Mouse (Mus musculus) embryonic facial prominence, embryonic 14.5 days (tissue): Measurements from ENCODE around the gene Rbpj. TPM values are rescaled to one million over a fixed set of nuclear protein-coding genes. Genes with fewer than 3 reads are reported as not detected.
A peak's percentile ranks its signal among the peaks of the same experiment; 100 is the strongest.
"Not testable (repeated sequence)": the region's sequence is repeated elsewhere in the genome, so short reads cannot be mapped to it uniquely, and the experiment has no call there.

ENCODE experiments used
- ATAC-seq: fragments of 200-750 bp; cut with Nextera tagmentation; 2 replicates; pipeline ENCODE4 v1.8.0; 2017; ENCODE audit warnings: low read depth, moderate number of reproducible peaks, moderate TSS enrichment
- DNase-seq: peaks from one replicate; pipeline ENCODE4 v3.0.0-alpha.2; 2015; ENCODE audit warnings: low spot score
- H3K27ac ChIP-seq: fragments of 300-500 bp; sonication (generic); replicated peaks from 2 replicates; pipeline ENCODE4 v1.5.1; 2014; ENCODE audit warnings: low read depth, mild to moderate bottlenecking, low read length, moderate library complexity
- H3K27me3 ChIP-seq: fragments of 300-500 bp; sonication (generic); replicated peaks from 2 replicates; pipeline ENCODE4 v1.6.1; 2014; ENCODE audit warnings: low read length; ENCODE audit not compliant: control insufficient read depth, insufficient read depth
- H3K36me3 ChIP-seq: fragments of 300-500 bp; sonication (generic); 2 replicates; pipeline ENCODE4 v1.6.1; 2014; ENCODE audit warnings: low read length, mixed read lengths; ENCODE audit not compliant: control insufficient read depth, insufficient read depth
- H3K4me1 ChIP-seq: fragments of 300-500 bp; sonication (generic); 2 replicates; pipeline ENCODE4 v1.6.1; 2014; ENCODE audit warnings: antibody characterized with exemption, low read length; ENCODE audit not compliant: control insufficient read depth, insufficient read depth
- H3K4me2 ChIP-seq: fragments of 300-500 bp; sonication (generic); 2 replicates; pipeline ENCODE4 v1.6.1; 2014; ENCODE audit warnings: low read depth, mild to moderate bottlenecking, low read length, moderate library complexity, mixed read lengths
- H3K4me3 ChIP-seq: fragments of 300-500 bp; sonication (generic); 2 replicates; pipeline ENCODE4 v1.5.1; 2014; ENCODE audit warnings: low read depth, mild to moderate bottlenecking, low read length
- H3K9ac ChIP-seq: fragments of 300-500 bp; sonication (generic); 2 replicates; pipeline ENCODE4 v1.6.1; 2014; ENCODE audit warnings: low read depth, mild to moderate bottlenecking, low read length, moderate library complexity, mixed read lengths
- H3K9me3 ChIP-seq: fragments of 300-500 bp; sonication (generic); 2 replicates; pipeline ENCODE4 v1.6.1; 2016; ENCODE audit warnings: low read length; ENCODE audit not compliant: control insufficient read depth
- WGBS: fragments of 180-500 bp; shearing (Covaris S2); extraction: QIAGEN DNeasy Blood & Tissue Kit; methylation state at CpG from one replicate; pipeline ENCODE4 v1.1.7; 2014; 5-methylcytosine and 5-hydroxymethylcytosine counted together
- polyA plus RNA-seq: library from polyadenylated mRNA; unstranded; fragments of >200 nt; fragmentation: Nextera tagmentation; extraction: Ambion mirVana; gene quantifications from 2 replicates; pipeline ENCODE4 v1.2.1, GENCODE M21; 2014

Gene Rbpj
- polyA plus RNA-seq, 1 experiment from 2014 or later: 48.1 TPM

GRCm38 (mm10) chr5:53672352-53672751 lies 206.4 kb downstream of the Rbpj start:
- Histone ChIP-seq H3K9me3 (no peaks in the 10 kb centered on the region), H3K9ac (no peak overlapping the region), H3K4me1 (no peaks in the 10 kb centered on the region), H3K4me2 (no peak overlapping the region), H3K36me3 (no peaks in the 10 kb centered on the region), H3K4me3 (no peak overlapping the region), H3K27ac (no peak overlapping the region), H3K27me3 (no peaks in the 10 kb centered on the region)
- DNase-seq (peak; percentile 72), ATAC-seq (no peak)
- 21% methylated on average over 5 of the region's 5 CpGs for WGBS

GRCm38 (mm10) chr5:53673493-53674150 lies 207.7 kb downstream of the Rbpj start:
- not testable (repeated sequence) for DNase-seq, H3K9me3 ChIP-seq, H3K27me3 ChIP-seq, H3K4me1 ChIP-seq, ATAC-seq, H3K4me2 ChIP-seq, H3K4me3 ChIP-seq, H3K36me3 ChIP-seq, H3K27ac ChIP-seq, H3K9ac ChIP-seq
- 90% methylated on average over 5 of the region's 6 CpGs for WGBS

- H3K4me3 ChIP-seq: no peak overlapping the region
- no peaks in the 10 kb centered on the region for H3K27me3 ChIP-seq
- no peaks in the 10 kb centered on the region for H3K9me3 ChIP-seq
- H3K4me1 ChIP-seq: no peaks in the 10 kb centered on the region
- no peak overlapping the region for H3K9ac ChIP-seq
- H3K36me3 ChIP-seq: no peaks in the 10 kb centered on the region
- H3K4me2 ChIP-seq: no peak overlapping the region
- no peak overlapping the region for H3K27ac ChIP-seq
- no peak for DNase-seq
- no peak for ATAC-seq
- 90% methylated on average over 8 of the region's 8 CpGs for WGBS
These were observed 210.7 kb downstream of the Rbpj start for GRCm38 (mm10) chr5:53676671-53677070.

GRCm38 (mm10) chr5:53678036-53678767 lies 212.2 kb downstream of the Rbpj start:
- Histone ChIP-seq H3K9me3 (no peaks in the 10 kb centered on the region), H3K4me3 (no peak overlapping the region), H3K4me1 (no peaks in the 10 kb centered on the region), H3K4me2 (no peak overlapping the region), H3K36me3 (no peaks in the 10 kb centered on the region), H3K27me3 (no peaks in the 10 kb centered on the region), H3K27ac (no peak overlapping the region), H3K9ac (no peak overlapping the region)
- 53% methylated on average over 13 of the region's 13 CpGs for WGBS
- DNase-seq (no peak), ATAC-seq (no peak)

- no peaks in the 10 kb centered on the region for H3K9me3 ChIP-seq
- H3K36me3 ChIP-seq: no peaks in the 10 kb centered on the region
- no peak overlapping the region for H3K4me2 ChIP-seq
- no peak for DNase-seq
- ATAC-seq: no peak
- 75% methylated on average over 6 of the region's 6 CpGs for WGBS
- H3K27me3 ChIP-seq: no peaks in the 10 kb centered on the region
- H3K4me3 ChIP-seq: no peak overlapping the region
- no peak overlapping the region for H3K27ac ChIP-seq
- no peaks in the 10 kb centered on the region for H3K4me1 ChIP-seq
- H3K9ac ChIP-seq: no peak overlapping the region
These were observed 213.7 kb downstream of the Rbpj start for GRCm38 (mm10) chr5:53679651-53680050.

GRCm38 (mm10) chr5:53683916-53684315 lies 218.0 kb downstream of the Rbpj start:
- ATAC-seq (no peak), DNase-seq (no peak)
- no peak overlapping the region for H3K4me2 ChIP-seq
- no peak overlapping the region for H3K9ac ChIP-seq
- H3K9me3 ChIP-seq: no peaks in the 10 kb centered on the region
- no peaks in the 10 kb centered on the region for H3K4me1 ChIP-seq
- H3K4me3 ChIP-seq: no peak overlapping the region
- 75% methylated on average over 3 of the region's 3 CpGs for WGBS
- no peak overlapping the region for H3K27ac ChIP-seq
- H3K27me3 ChIP-seq: no peaks in the 10 kb centered on the region
- H3K36me3 ChIP-seq: no peaks in the 10 kb centered on the region

- 78% methylated on average over 1 of the region's 1 CpGs for WGBS
These were observed 218.5 kb downstream of the Rbpj start for GRCm38 (mm10) chr5:53684417-53684816.

GRCm38 (mm10) chr5:53685623-53686022 lies 219.7 kb downstream of the Rbpj start:
- no peaks in the 10 kb centered on the region for H3K4me1 ChIP-seq
- 76% methylated on average over 4 of the region's 4 CpGs for WGBS
- no peaks in the 10 kb centered on the region for H3K27me3 ChIP-seq
- no peak overlapping the region for H3K27ac ChIP-seq
- H3K9me3 ChIP-seq: no peaks in the 10 kb centered on the region
- H3K4me3 ChIP-seq: no peak overlapping the region
- ATAC-seq (no peak), DNase-seq (no peak)
- no peaks in the 10 kb centered on the region for H3K36me3 ChIP-seq
- no peak overlapping the region for H3K9ac ChIP-seq
- H3K4me2 ChIP-seq: no peak overlapping the region

More at GRCm38 (mm10) chr5:53684417-53684816, 218.5 kb downstream of the Rbpj start:
- DNase-seq (no peak), ATAC-seq (no peak)
- H3K4me2 ChIP-seq: no peak overlapping the region
- H3K27ac ChIP-seq: no peak overlapping the region
- no peaks in the 10 kb centered on the region for H3K27me3 ChIP-seq
- no peaks in the 10 kb centered on the region for H3K4me1 ChIP-seq
- H3K9me3 ChIP-seq: no peaks in the 10 kb centered on the region
- H3K36me3 ChIP-seq: no peaks in the 10 kb centered on the region
- no peak overlapping the region for H3K4me3 ChIP-seq
- no peak overlapping the region for H3K9ac ChIP-seq

GRCm38 (mm10) chr5:53686379-53686778 lies 220.4 kb downstream of the Rbpj start:
- Histone ChIP-seq H3K4me2 (no peak overlapping the region), H3K36me3 (no peaks in the 10 kb centered on the region), H3K4me3 (no peak overlapping the region), H3K27ac (no peak overlapping the region), H3K9me3 (no peaks in the 10 kb centered on the region), H3K4me1 (no peaks in the 10 kb centered on the region), H3K9ac (no peak overlapping the region), H3K27me3 (no peaks in the 10 kb centered on the region)
- 71% methylated on average over 2 of the region's 2 CpGs for WGBS
- DNase-seq (no peak), ATAC-seq (no peak)
